Mouse (Mus musculus) liver, embryonic 11.5 days (tissue): Measurements from ENCODE around the gene Lactb. TPM values are rescaled to one million over a fixed set of nuclear protein-coding genes. Genes with fewer than 3 reads are reported as not detected.
A peak's percentile ranks its signal among the peaks of the same experiment; 100 is the strongest.

Experiments
- ATAC-seq: fragments of 200-750 bp; cut with Nextera tagmentation; replicated peaks from 2 replicates; pipeline ENCODE4 v1.8.0; 2017; ENCODE audit warnings: moderate number of reproducible peaks, mild to moderate bottlenecking, moderate TSS enrichment, moderate library complexity; ENCODE audit not compliant: low FRiP score
- DNase-seq: peaks from one replicate; pipeline ENCODE4 v3.0.0-alpha.2; 2017; ENCODE audit warnings: low spot score
- H3K27ac ChIP-seq: fragments of 300-500 bp; sonication (generic); 2 replicates; pipeline ENCODE4 v1.5.1; 2014; ENCODE audit warnings: mild to moderate bottlenecking, low read depth, low read length, control low read depth
- H3K27me3 ChIP-seq: fragments of 300-500 bp; sonication (generic); replicated peaks from 2 replicates; pipeline ENCODE4 v1.6.1; 2014; ENCODE audit warnings: low read length, mixed read lengths; ENCODE audit not compliant: control insufficient read depth, insufficient read depth
- H3K36me3 ChIP-seq: fragments of 300-500 bp; sonication (generic); 2 replicates; pipeline ENCODE4 v1.6.1; 2014; ENCODE audit warnings: mild to moderate bottlenecking, low read length, moderate library complexity, mixed read lengths; ENCODE audit not compliant: control insufficient read depth, insufficient read depth
- H3K4me1 ChIP-seq: fragments of 300-500 bp; sonication (generic); replicated peaks from 2 replicates; pipeline ENCODE4 v1.6.1; 2014; ENCODE audit warnings: low read length, mixed read lengths; ENCODE audit not compliant: control insufficient read depth, insufficient read depth
- H3K4me2 ChIP-seq: fragments of 300-500 bp; sonication (generic); 2 replicates; pipeline ENCODE4 v1.6.1; 2014; ENCODE audit warnings: mild to moderate bottlenecking, control low read depth, moderate library complexity
- H3K4me3 ChIP-seq: fragments of 300-500 bp; sonication (generic); 2 replicates; pipeline ENCODE4 v1.5.1; 2014; ENCODE audit warnings: low read depth, low read length, control low read depth
- H3K9ac ChIP-seq: fragments of 300-500 bp; sonication (generic); 2 replicates; pipeline ENCODE4 v1.6.1; 2014; ENCODE audit warnings: low read depth, low read length, control low read depth
- H3K9me3 ChIP-seq: fragments of 300-500 bp; sonication (generic); 2 replicates; pipeline ENCODE4 v1.6.1; 2016; ENCODE audit warnings: low read length, inconsistent platforms, mixed read lengths; ENCODE audit not compliant: control insufficient read depth
- WGBS: fragments of 180-500 bp; shearing (Covaris S2); extraction: QIAGEN DNeasy Blood & Tissue Kit; methylation state at CpG from one replicate; pipeline ENCODE4 v1.1.7; 2014; 5-methylcytosine and 5-hydroxymethylcytosine counted together
- polyA plus RNA-seq: library from polyadenylated mRNA; unstranded; fragments of >200 nt; fragmentation: Nextera tagmentation; extraction: Ambion mirVana; gene quantifications from 2 replicates; pipeline ENCODE4 v1.2.1, GENCODE M21; 2014

Lactb gene
- polyA plus RNA-seq, 1 experiment from 2014 or later = 12.7 TPM

DNA sequence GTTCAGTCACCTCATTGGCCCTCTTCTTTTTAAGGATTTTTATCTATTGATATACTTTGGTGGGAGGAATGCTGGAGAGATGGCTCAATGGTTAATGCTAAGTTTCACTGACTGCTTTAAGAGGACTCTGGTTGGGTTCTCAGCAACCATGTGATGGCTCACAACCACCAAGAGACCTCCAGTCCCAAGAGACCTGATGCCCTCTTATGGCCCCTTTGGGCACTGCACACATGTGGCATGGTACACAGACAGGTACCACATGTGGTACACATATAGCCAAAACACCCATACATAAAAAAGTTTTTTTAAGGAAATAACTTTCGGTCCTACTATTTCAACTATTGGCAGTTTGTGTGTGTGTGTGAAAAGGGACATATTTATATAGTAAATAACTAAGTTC, 53.2 kb downstream of the Lactb start:
- H3K27me3 ChIP-seq = no peaks in the 10 kb centered on the region
- H3K9me3 ChIP-seq = no peaks in the 10 kb centered on the region
- H3K36me3 ChIP-seq = no peaks in the 10 kb centered on the region
- H3K4me3 ChIP-seq = no peak overlapping the region
- ATAC-seq (no peak), DNase-seq (no peak)
- no peak overlapping the region for H3K4me2 ChIP-seq
- H3K4me1 ChIP-seq = peaks cover 16% of the 10 kb centered on the region
- no peak overlapping the region for H3K27ac ChIP-seq
- H3K9ac ChIP-seq = no peak overlapping the region
- 86% methylated on average over 1 of the region's 1 CpGs for WGBS

DNA sequence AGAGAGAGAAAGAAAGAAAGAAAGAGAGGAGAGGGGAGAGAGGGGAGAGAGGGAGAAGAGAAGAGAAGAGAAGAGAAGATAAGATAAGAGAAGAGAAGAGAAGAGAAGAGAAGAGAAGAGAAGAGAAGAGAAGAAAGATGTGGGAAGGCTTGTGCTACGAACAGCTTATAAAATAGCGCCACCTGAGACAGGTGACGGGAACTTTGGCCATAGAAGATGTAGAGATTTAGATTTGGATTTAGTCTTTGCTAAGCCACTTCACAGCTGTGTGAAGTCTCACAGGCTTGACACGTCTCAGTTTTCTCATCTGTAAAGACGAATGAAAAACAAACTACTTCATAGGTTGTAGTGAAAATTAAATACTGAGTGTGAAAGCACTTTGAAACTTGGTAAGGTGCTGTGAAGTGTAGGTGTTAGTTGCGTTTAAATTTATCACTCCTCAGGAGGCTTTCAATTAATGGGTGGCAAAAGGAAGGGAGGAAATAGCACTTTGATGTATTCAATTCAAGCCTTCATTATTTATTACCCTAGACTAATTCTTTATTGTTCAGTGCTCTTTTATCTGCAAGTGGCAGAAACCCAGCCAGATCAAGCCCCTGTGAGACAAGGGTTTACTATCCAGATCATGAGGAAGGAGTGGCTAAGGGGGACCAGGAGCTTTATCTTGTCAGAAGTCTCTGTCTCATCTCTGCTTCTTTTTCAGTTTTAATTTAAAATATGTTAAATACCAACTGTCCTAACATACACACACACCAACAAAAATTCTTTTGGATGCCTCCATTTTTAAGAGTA, 54.6 kb downstream of the Lactb start:
- H3K4me2 ChIP-seq = peak overlapping the region; percentile 94
- 9% methylated on average over 6 of the region's 6 CpGs for WGBS
- peaks cover 26% of the 10 kb centered on the region for H3K4me1 ChIP-seq
- H3K36me3 ChIP-seq = no peaks in the 10 kb centered on the region
- H3K9me3 ChIP-seq = no peaks in the 10 kb centered on the region
- ATAC-seq (no peak), DNase-seq (no peak)
- no peak overlapping the region for H3K27ac ChIP-seq
- no peak overlapping the region for H3K9ac ChIP-seq
- no peaks in the 10 kb centered on the region for H3K27me3 ChIP-seq
- peak overlapping the region; percentile 96; the same call in 1 of the 2 replicates for H3K4me3 ChIP-seq

DNA sequence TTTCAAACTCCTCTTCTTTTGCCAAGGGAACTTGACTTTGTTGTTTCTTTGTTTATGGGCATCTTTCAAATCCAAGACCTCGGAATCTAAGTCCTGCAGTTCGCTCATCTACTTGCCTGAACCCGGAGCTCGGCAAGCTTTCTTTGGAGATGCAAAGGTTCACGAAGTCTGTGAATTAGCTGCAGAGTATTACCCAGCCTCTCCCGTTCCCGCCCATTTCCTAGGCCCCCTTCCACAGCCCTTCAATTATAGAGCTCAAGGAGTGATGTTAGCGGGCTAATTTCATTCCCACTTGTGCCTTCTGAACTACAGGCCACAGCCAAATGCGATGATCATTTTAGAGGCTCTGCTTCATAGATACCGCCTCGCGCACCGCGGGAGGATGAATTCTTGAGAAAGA, 55.3 kb downstream of the Lactb start:
- under 1% methylated on average over 14 of the region's 14 CpGs for WGBS
- H3K9ac ChIP-seq = peak overlapping the region; percentile 54
- H3K4me2 ChIP-seq = peak overlapping the region; percentile 94
- H3K9me3 ChIP-seq = no peaks in the 10 kb centered on the region
- no peaks in the 10 kb centered on the region for H3K27me3 ChIP-seq
- H3K4me1 ChIP-seq = peaks cover 32% of the 10 kb centered on the region
- ATAC-seq (no peak), DNase-seq (no peak)
- H3K4me3 ChIP-seq = peak overlapping the region; percentile 96
- H3K36me3 ChIP-seq = no peaks in the 10 kb centered on the region
- no peak overlapping the region for H3K27ac ChIP-seq

DNA sequence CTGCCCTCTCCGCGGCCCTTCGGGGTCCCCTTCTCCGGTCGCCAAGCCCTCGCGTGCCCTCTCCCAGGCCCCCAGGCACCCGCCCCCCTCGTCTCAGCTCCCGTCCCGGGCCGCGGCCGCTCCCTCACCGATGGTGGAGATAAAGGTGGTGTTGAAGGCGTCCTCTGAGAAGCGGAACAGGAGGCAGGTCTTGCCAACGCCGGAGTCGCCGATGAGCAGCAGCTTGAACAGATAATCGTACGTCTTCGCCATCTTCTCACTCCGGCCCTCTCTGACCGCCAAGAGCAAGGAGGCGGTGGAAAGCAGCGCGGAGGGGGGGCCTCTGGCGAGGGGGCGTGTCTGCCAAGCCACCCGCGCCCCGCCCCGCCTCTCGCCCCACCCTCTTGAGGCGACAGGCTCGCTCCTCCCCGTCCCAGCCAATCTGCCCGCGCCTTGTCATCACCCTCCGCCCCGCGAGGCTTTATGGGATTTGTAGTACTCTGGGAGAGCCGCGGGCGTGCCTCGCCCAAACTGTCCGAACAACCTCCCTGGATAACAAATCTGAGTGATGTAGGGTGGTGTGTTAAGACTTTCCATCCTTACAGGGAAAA, 55.8 kb downstream of the Lactb start, which contains the start of gene Rab8b:
Gene Rab8b (minus strand): TSS at position 306 of the 590 bp plus-strand sequence.
- Histone ChIP-seq H3K9me3 (no peaks in the 10 kb centered on the region), H3K9ac (peak within 1 kb of the TSS; percentile 96), H3K27ac (peak within 1 kb of the TSS; percentile 90), H3K4me2 (peak within 1 kb of the TSS; percentile 94), H3K36me3 (no peaks in the 10 kb centered on the region), H3K4me3 (peak within 1 kb of the TSS; percentile 96), H3K27me3 (no peaks in the 10 kb centered on the region), H3K4me1 (peaks cover 37% of the 10 kb centered on the region)
- DNase-seq (peak; percentile 97), ATAC-seq (peak; percentile 90)
- WGBS = 1% methylated on average over 48 of the region's 49 CpGs

DNA sequence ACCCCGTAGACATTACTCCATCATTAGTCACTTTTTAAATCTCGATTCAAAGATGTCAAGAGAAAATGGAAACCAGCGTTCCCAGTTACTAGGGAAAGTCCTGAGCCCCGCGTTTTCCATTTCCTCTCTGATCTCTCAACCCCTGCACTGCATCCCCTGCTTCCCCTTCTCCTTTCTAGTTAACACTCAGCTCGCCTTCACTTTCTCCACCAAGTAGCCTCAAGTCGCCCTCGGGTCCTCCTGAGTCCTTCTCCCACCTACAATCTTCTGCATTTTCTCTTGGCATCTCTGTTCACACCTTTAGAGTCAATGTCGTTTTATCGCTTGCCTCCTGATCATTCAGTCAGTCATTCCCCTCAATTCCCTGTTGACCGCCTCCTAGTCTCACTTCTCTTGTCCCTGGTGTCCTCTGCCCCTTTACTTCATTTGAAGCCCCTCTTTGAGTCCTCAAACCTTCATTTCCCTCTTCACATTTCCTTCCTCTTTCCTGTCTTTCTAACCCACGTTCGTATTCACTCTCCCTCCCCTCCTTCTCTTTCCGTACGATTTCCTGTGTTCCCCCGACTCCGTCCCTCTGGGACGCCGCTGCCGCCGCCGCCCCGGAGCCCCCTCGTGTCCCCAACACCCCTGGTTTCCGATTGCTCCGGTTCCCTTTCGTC, 56.5 kb downstream of the Lactb start:
- no peaks in the 10 kb centered on the region for H3K9me3 ChIP-seq
- peak overlapping the region; percentile 90 for H3K27ac ChIP-seq
- peak overlapping the region; percentile 91 for H3K4me2 ChIP-seq
- DNase-seq (peak; percentile 53), ATAC-seq (no peak)
- no peaks in the 10 kb centered on the region for H3K27me3 ChIP-seq
- H3K36me3 ChIP-seq = no peaks in the 10 kb centered on the region
- 1% methylated on average over 27 of the region's 27 CpGs for WGBS
- H3K4me1 ChIP-seq = peaks cover 44% of the 10 kb centered on the region
- peak overlapping the region; percentile 96 for H3K4me3 ChIP-seq
- peak overlapping the region; percentile 96 for H3K9ac ChIP-seq

DNA sequence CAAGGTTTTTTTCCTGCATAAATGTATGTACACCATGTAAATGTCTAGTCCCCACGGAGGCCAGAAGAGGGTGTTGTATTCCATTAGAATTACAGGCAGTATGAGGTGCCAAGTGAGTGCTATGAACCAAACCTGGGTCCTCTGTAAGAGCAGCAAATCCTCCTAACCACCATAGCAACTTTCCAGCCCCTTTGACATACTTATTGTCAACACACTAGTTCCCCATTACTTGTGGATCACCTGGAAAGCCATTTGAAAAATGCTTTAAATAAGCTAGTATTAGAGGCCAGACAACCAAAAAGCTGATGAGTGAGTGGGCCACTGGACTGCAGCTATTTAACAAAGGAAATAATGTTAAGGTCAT, 57.4 kb downstream of the Lactb start:
- H3K27me3 ChIP-seq = no peaks in the 10 kb centered on the region
- H3K36me3 ChIP-seq = no peaks in the 10 kb centered on the region
- H3K4me2 ChIP-seq = peak overlapping the region; percentile 91
- H3K9ac ChIP-seq = peak overlapping the region; percentile 96
- WGBS = 69% methylated on average over 1 of the region's 1 CpGs
- DNase-seq = no peak
- H3K4me1 ChIP-seq = peaks cover 51% of the 10 kb centered on the region
- H3K4me3 ChIP-seq = peak overlapping the region; percentile 96
- peak overlapping the region; percentile 90; the same call in 1 of the 2 replicates for H3K27ac ChIP-seq
- ATAC-seq = no peak
- no peaks in the 10 kb centered on the region for H3K9me3 ChIP-seq

DNA sequence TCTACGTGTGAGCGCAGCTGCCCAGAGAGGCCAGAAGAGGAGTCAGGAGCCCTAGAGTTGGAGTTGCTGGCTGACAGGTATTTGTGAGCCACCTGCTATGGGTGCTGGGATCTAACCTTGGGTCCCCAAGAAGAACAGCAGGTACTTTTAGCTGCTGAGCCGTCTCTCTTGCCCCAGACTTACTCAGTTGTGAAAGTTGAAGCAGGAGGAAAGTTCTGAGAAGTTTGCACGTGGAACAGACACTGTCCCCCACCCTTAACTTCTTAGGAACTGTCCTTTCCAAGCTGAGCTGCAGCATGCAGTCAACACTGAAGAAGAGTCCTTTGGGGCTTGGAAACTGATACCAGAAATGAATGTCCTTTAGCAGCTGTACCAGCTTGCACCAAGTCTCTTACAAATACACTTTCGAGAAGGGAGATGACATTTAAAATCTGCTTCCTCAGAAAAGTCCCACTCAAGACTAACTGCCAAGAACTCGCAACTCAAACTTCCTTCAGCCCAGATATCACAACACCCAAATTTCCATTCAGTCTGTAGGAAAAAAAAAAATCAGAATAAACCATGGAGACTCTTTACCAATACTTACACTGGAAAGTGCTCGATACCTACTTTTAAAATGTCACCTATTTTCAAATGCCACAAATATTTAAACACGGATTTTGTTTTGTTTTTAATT, 57.9 kb downstream of the Lactb start:
- Histone ChIP-seq H3K27ac (peak overlapping the region; percentile 90), H3K4me2 (peak overlapping the region; percentile 91), H3K9ac (peak overlapping the region; percentile 58), H3K4me3 (peak overlapping the region; percentile 96), H3K4me1 (peaks cover 56% of the 10 kb centered on the region), H3K36me3 (no peaks in the 10 kb centered on the region), H3K27me3 (no peaks in the 10 kb centered on the region), H3K9me3 (no peaks in the 10 kb centered on the region)
- ATAC-seq (no peak), DNase-seq (no peak)
- WGBS = 69% methylated on average over 8 of the region's 8 CpGs
